Mouse (Mus musculus): ENCODE results near the gene Cldn14.

DNA sequence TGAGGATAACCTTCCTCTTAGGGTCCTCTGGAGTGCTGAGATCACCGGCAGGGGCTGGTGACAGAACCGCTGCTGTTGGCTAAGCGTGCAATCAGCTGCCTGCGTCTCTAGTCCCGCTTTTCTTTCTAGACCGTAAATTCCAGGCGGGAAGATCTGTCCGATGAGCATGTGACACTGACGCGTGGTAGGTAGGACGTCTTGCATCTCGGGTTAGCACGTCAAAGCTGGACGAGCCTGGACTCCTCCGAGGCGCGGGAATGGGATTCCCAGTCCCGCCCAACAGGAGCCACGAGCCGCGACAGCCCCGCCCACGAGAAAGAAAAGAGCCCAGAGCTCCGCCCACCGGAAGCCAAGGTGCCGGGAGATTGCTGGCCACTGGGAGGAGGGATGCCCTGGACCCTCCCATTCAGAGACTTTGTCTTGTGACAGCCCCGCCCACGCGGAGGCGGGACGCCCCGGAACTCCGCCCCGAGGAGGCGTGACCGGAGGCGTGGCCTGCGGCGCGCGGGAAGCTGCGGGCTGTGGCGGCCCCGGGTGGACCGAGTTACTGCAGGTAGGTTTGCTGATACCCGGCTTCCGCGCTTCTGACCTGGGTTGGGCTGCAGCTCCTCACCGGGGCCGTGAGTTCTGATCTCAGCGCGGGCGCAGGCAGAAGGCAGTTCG, 125.1 kb downstream of the Cldn14 start, which contains the start of gene Chaf1b:
- TF ChIP-seq POLR2A (IDR thresholded peaks at IDR 0.05; ENCODE audit: insufficient read depth, low read length): peak; percentile 59
- TF ChIP-seq CTCF (IDR thresholded peaks at IDR 0.05; ENCODE audit: low read depth, low read length): no peak
- no peak for TF ChIP-seq EP300 (IDR thresholded peaks at IDR 0.05; ENCODE audit: insufficient read depth, low read depth, low read length)

Measured in ES-Bruce4 (cell line).